Mouse (Mus musculus): Measurements from ENCODE around the gene Mamdc2.

- no peak for TF ChIP-seq CTCF (conservative IDR thresholded peaks at IDR 0.05; ENCODE audit: insufficient read depth, insufficient read length, low read depth, low read length)
- TF ChIP-seq POLR2A (IDR thresholded peaks at IDR 0.05; ENCODE audit: low read depth, low read length): no peak
Observed at GRCm38 (mm10) chr19:23374941-23375656, 73.1 kb downstream of the Mamdc2 start.

Data from kidney, adult 2 months (tissue).